Mouse (Mus musculus): ENCODE measurements at regions not wholly inside any gene's neighbourhood (a gene's known extent, or its start where the extent isn't known, plus 50 kb on each side); places are given as distances from the start of the nearest gene placed in this dataset.

GRCm38 (mm10) chr8:44884399-44885006 is 50.7 kb upstream of the Fat1 start:
- TF ChIP-seq CTCF (IDR thresholded peaks at IDR 0.05; ENCODE audit: borderline replicate concordance, extremely low read depth, insufficient read depth, insufficient read length) (no peak), POLR2A (IDR thresholded peaks at IDR 0.05; ENCODE audit: borderline replicate concordance, extremely low read depth, insufficient read depth, insufficient read length, poor library complexity, severe bottlenecking) (no peak)

Measured in brain, embryonic 14.5 days (tissue).